Mouse (Mus musculus) adrenal gland, postnatal 25 days (tissue): Measurements from ENCODE around the gene Dscaml1. TPM values are rescaled to one million over a fixed set of nuclear protein-coding genes. Genes with fewer than 3 reads are reported as not detected.
A peak's percentile ranks its signal among the peaks of the same experiment; 100 is the strongest.

Source experiments
- DNase-seq: peaks from one replicate; pipeline ENCODE4 v3.0.0; 2021; ENCODE audit warnings: mixed read lengths
- total RNA-seq: library from RNA; stranded (reverse); gene quantifications from 2 replicates; pipeline ENCODE4 v1.2.3, GENCODE M21; 2021

Dscaml1 gene
- total RNA-seq, 1 experiment from 2014 or later = 1.5 TPM

GRCm38 (mm10) chr9:45412287-45412686 is 14.1 kb upstream of the Dscaml1 start:
- peak; percentile 87 for DNase-seq

GRCm38 (mm10) chr9:45412700-45413477 is 13.5 kb upstream of the Dscaml1 start:
- DNase-seq = no peak

- peak; percentile 38 for DNase-seq
Observed at GRCm38 (mm10) chr9:45413478-45414140, 12.8 kb upstream of the Dscaml1 start.

- peak; percentile 42 for DNase-seq
Observed at GRCm38 (mm10) chr9:45415912-45416311, 10.5 kb upstream of the Dscaml1 start.

GRCm38 (mm10) chr9:45417245-45417644 is 9.2 kb upstream of the Dscaml1 start:
- peak; percentile 34 for DNase-seq

- no peak for DNase-seq
Observed at GRCm38 (mm10) chr9:45418252-45418651, 8.2 kb upstream of the Dscaml1 start.

GRCm38 (mm10) chr9:45421209-45421608 is 5.2 kb upstream of the Dscaml1 start:
- DNase-seq = no peak

GRCm38 (mm10) chr9:45422761-45423298 is 3.6 kb upstream of the Dscaml1 start:
- no peak for DNase-seq

GRCm38 (mm10) chr9:45429392-45429791 is 3.0 kb downstream of the Dscaml1 start:
- no peak for DNase-seq

GRCm38 (mm10) chr9:45429951-45430697 is 3.7 kb downstream of the Dscaml1 start:
- DNase-seq = peak; percentile 26

GRCm38 (mm10) chr9:45430698-45430959 is 4.2 kb downstream of the Dscaml1 start:
- no peak for DNase-seq

GRCm38 (mm10) chr9:45431150-45431549 is 4.7 kb downstream of the Dscaml1 start:
- DNase-seq = no peak

GRCm38 (mm10) chr9:45432639-45433038 is 6.2 kb downstream of the Dscaml1 start:
- no peak for DNase-seq

- no peak for DNase-seq
Observed at GRCm38 (mm10) chr9:45433119-45433518, 6.7 kb downstream of the Dscaml1 start.

- no peak for DNase-seq
Observed at GRCm38 (mm10) chr9:45434171-45434570, 7.7 kb downstream of the Dscaml1 start.

GRCm38 (mm10) chr9:45439025-45439424 is 12.6 kb downstream of the Dscaml1 start:
- DNase-seq = no peak

GRCm38 (mm10) chr9:45440083-45440784 is 13.8 kb downstream of the Dscaml1 start:
- no peak for DNase-seq

- no peak for DNase-seq
Observed at GRCm38 (mm10) chr9:45444251-45444798, 17.9 kb downstream of the Dscaml1 start.

GRCm38 (mm10) chr9:45449658-45450057 is 23.2 kb downstream of the Dscaml1 start:
- no peak for DNase-seq

GRCm38 (mm10) chr9:45451346-45451745 is 24.9 kb downstream of the Dscaml1 start:
- DNase-seq = no peak

- DNase-seq = no peak
Observed at GRCm38 (mm10) chr9:45454032-45454431, 27.6 kb downstream of the Dscaml1 start.
